Mouse (Mus musculus): ENCODE data around the gene Prrg4. TPM values are rescaled to one million over a fixed set of nuclear protein-coding genes. Genes with fewer than 3 reads are reported as not detected.
A peak's percentile ranks its signal among the peaks of the same experiment; 100 is the strongest.

The Prrg4 gene
- polyA plus RNA-seq, 1 experiment from 2014 or later, result 0.33 TPM

- no peak overlapping the region for H3K9ac ChIP-seq (ENCODE audit: low read depth, low read length)
- no peaks in the 10 kb centered on the region for H3K4me1 ChIP-seq (replicated peaks; ENCODE audit: control insufficient read depth, insufficient read depth, low read length)
- DNase-seq (ENCODE audit: low spot score) (no peak), ATAC-seq (replicated peaks; ENCODE audit: low FRiP score) (no peak)
- peak overlapping the region; percentile 95 for H3K4me2 ChIP-seq
- H3K36me3 ChIP-seq (ENCODE audit: control insufficient read depth, insufficient read depth, low read length), result no peaks in the 10 kb centered on the region
- WGBS, result 19% methylated on average over 16 of the region's 16 CpGs
- no peak overlapping the region for H3K27ac ChIP-seq (ENCODE audit: low read depth, low read length)
- peaks cover 7% of the 10 kb centered on the region for H3K27me3 ChIP-seq (replicated peaks; ENCODE audit: control insufficient read depth, insufficient read depth, low read length)
- H3K4me3 ChIP-seq (ENCODE audit: low read depth, low read length), result peak overlapping the region; percentile 59
- no peaks in the 10 kb centered on the region for H3K9me3 ChIP-seq (ENCODE audit: control insufficient read depth, low read length)
Measured at GRCm38 (mm10) chr2:104848235-104849161, 1.2 kb downstream of the Prrg4 start.

GRCm38 (mm10) chr2:104847645-104848044 is 2.0 kb downstream of the Prrg4 start:
- no peaks in the 10 kb centered on the region for H3K36me3 ChIP-seq (ENCODE audit: control insufficient read depth, insufficient read depth, low read length)
- peaks cover 7% of the 10 kb centered on the region for H3K27me3 ChIP-seq (replicated peaks; ENCODE audit: control insufficient read depth, insufficient read depth, low read length)
- ATAC-seq (replicated peaks; ENCODE audit: low FRiP score) (no peak), DNase-seq (ENCODE audit: low spot score) (no peak)
- H3K4me2 ChIP-seq, result no peak overlapping the region
- no peaks in the 10 kb centered on the region for H3K4me1 ChIP-seq (replicated peaks; ENCODE audit: control insufficient read depth, insufficient read depth, low read length)
- H3K27ac ChIP-seq (ENCODE audit: low read depth, low read length), result no peak overlapping the region
- H3K9me3 ChIP-seq (ENCODE audit: control insufficient read depth, low read length), result no peaks in the 10 kb centered on the region
- WGBS, result 52% methylated on average over 2 of the region's 2 CpGs
- H3K9ac ChIP-seq (ENCODE audit: low read depth, low read length), result no peak overlapping the region
- H3K4me3 ChIP-seq (ENCODE audit: low read depth, low read length), result no peak overlapping the region

- Histone ChIP-seq H3K9ac (ENCODE audit: low read depth, low read length) (no peak overlapping the region), H3K4me3 (ENCODE audit: low read depth, low read length) (no peak overlapping the region)
Measured at GRCm38 (mm10) chr2:104846638-104847414, 2.9 kb downstream of the Prrg4 start.

GRCm38 (mm10) chr2:104842559-104842958 is 7.1 kb downstream of the Prrg4 start:
- Histone ChIP-seq H3K9me3 (ENCODE audit: control insufficient read depth, low read length) (no peaks in the 10 kb centered on the region), H3K27ac (ENCODE audit: low read depth, low read length) (no peak overlapping the region), H3K9ac (ENCODE audit: low read depth, low read length) (no peak overlapping the region), H3K4me3 (ENCODE audit: low read depth, low read length) (no peak overlapping the region), H3K27me3 (replicated peaks; ENCODE audit: control insufficient read depth, insufficient read depth, low read length) (no peaks in the 10 kb centered on the region), H3K4me1 (replicated peaks; ENCODE audit: control insufficient read depth, insufficient read depth, low read length) (no peaks in the 10 kb centered on the region), H3K36me3 (ENCODE audit: control insufficient read depth, insufficient read depth, low read length) (no peaks in the 10 kb centered on the region), H3K4me2 (no peak overlapping the region)
- DNase-seq (ENCODE audit: low spot score) (no peak), ATAC-seq (replicated peaks; ENCODE audit: low FRiP score) (no peak)

More at GRCm38 (mm10) chr2:104846638-104847414, 2.9 kb downstream of the Prrg4 start:
- no peak for ATAC-seq (replicated peaks; ENCODE audit: low FRiP score)
- no peaks in the 10 kb centered on the region for H3K4me1 ChIP-seq (replicated peaks; ENCODE audit: control insufficient read depth, insufficient read depth, low read length)
- no peak for DNase-seq (ENCODE audit: low spot score)
- peaks cover 7% of the 10 kb centered on the region for H3K27me3 ChIP-seq (replicated peaks; ENCODE audit: control insufficient read depth, insufficient read depth, low read length)
- H3K9me3 ChIP-seq (ENCODE audit: control insufficient read depth, low read length), result no peaks in the 10 kb centered on the region
- no peak overlapping the region for H3K27ac ChIP-seq (ENCODE audit: low read depth, low read length)
- H3K36me3 ChIP-seq (ENCODE audit: control insufficient read depth, insufficient read depth, low read length), result no peaks in the 10 kb centered on the region
- 30% methylated on average over 4 of the region's 4 CpGs for WGBS
- no peak overlapping the region for H3K4me2 ChIP-seq

GRCm38 (mm10) chr2:104841736-104842135 is 7.9 kb downstream of the Prrg4 start:
- H3K9me3 ChIP-seq (ENCODE audit: control insufficient read depth, low read length), result no peaks in the 10 kb centered on the region
- H3K36me3 ChIP-seq (ENCODE audit: control insufficient read depth, insufficient read depth, low read length), result no peaks in the 10 kb centered on the region
- ATAC-seq (replicated peaks; ENCODE audit: low FRiP score), result no peak
- H3K4me1 ChIP-seq (replicated peaks; ENCODE audit: control insufficient read depth, insufficient read depth, low read length), result no peaks in the 10 kb centered on the region
- H3K4me3 ChIP-seq (ENCODE audit: low read depth, low read length), result no peak overlapping the region
- WGBS, result 76% methylated on average over 7 of the region's 7 CpGs
- H3K27me3 ChIP-seq (replicated peaks; ENCODE audit: control insufficient read depth, insufficient read depth, low read length), result no peaks in the 10 kb centered on the region
- no peak overlapping the region for H3K9ac ChIP-seq (ENCODE audit: low read depth, low read length)
- H3K4me2 ChIP-seq, result no peak overlapping the region
- H3K27ac ChIP-seq (ENCODE audit: low read depth, low read length), result no peak overlapping the region
- DNase-seq (ENCODE audit: low spot score), result no peak

GRCm38 (mm10) chr2:104840974-104841373 is 8.7 kb downstream of the Prrg4 start:
- no peaks in the 10 kb centered on the region for H3K4me1 ChIP-seq (replicated peaks; ENCODE audit: control insufficient read depth, insufficient read depth, low read length)
- no peaks in the 10 kb centered on the region for H3K9me3 ChIP-seq (ENCODE audit: control insufficient read depth, low read length)
- no peak overlapping the region for H3K9ac ChIP-seq (ENCODE audit: low read depth, low read length)
- H3K27me3 ChIP-seq (replicated peaks; ENCODE audit: control insufficient read depth, insufficient read depth, low read length), result no peaks in the 10 kb centered on the region
- no peaks in the 10 kb centered on the region for H3K36me3 ChIP-seq (ENCODE audit: control insufficient read depth, insufficient read depth, low read length)
- no peak overlapping the region for H3K4me3 ChIP-seq (ENCODE audit: low read depth, low read length)
- DNase-seq (ENCODE audit: low spot score), result no peak
- no peak overlapping the region for H3K4me2 ChIP-seq
- ATAC-seq (replicated peaks; ENCODE audit: low FRiP score), result no peak
- no peak overlapping the region for H3K27ac ChIP-seq (ENCODE audit: low read depth, low read length)

GRCm38 (mm10) chr2:104832486-104832885 is 17.2 kb downstream of the Prrg4 start:
- H3K9ac ChIP-seq (ENCODE audit: low read depth, low read length), result no peak overlapping the region
- no peak for ATAC-seq (replicated peaks; ENCODE audit: low FRiP score)
- 78% methylated on average over 2 of the region's 2 CpGs for WGBS
- H3K27ac ChIP-seq (ENCODE audit: low read depth, low read length), result no peak overlapping the region
- no peak overlapping the region for H3K4me3 ChIP-seq (ENCODE audit: low read depth, low read length)
- no peaks in the 10 kb centered on the region for H3K36me3 ChIP-seq (ENCODE audit: control insufficient read depth, insufficient read depth, low read length)
- H3K4me1 ChIP-seq (replicated peaks; ENCODE audit: control insufficient read depth, insufficient read depth, low read length), result no peaks in the 10 kb centered on the region
- DNase-seq (ENCODE audit: low spot score), result no peak
- no peaks in the 10 kb centered on the region for H3K9me3 ChIP-seq (ENCODE audit: control insufficient read depth, low read length)
- H3K27me3 ChIP-seq (replicated peaks; ENCODE audit: control insufficient read depth, insufficient read depth, low read length), result no peaks in the 10 kb centered on the region
- H3K4me2 ChIP-seq, result no peak overlapping the region

GRCm38 (mm10) chr2:104826191-104826590 is 23.5 kb downstream of the Prrg4 start:
- H3K4me2 ChIP-seq, result no peak overlapping the region
- ATAC-seq (replicated peaks; ENCODE audit: low FRiP score) (no peak), DNase-seq (ENCODE audit: low spot score) (no peak)
- no peak overlapping the region for H3K4me3 ChIP-seq (ENCODE audit: low read depth, low read length)
- H3K4me1 ChIP-seq (replicated peaks; ENCODE audit: control insufficient read depth, insufficient read depth, low read length), result no peaks in the 10 kb centered on the region
- WGBS, result 86% methylated on average over 4 of the region's 4 CpGs
- no peaks in the 10 kb centered on the region for H3K9me3 ChIP-seq (ENCODE audit: control insufficient read depth, low read length)
- H3K9ac ChIP-seq (ENCODE audit: low read depth, low read length), result no peak overlapping the region
- H3K36me3 ChIP-seq (ENCODE audit: control insufficient read depth, insufficient read depth, low read length), result no peaks in the 10 kb centered on the region
- no peaks in the 10 kb centered on the region for H3K27me3 ChIP-seq (replicated peaks; ENCODE audit: control insufficient read depth, insufficient read depth, low read length)
- H3K27ac ChIP-seq (ENCODE audit: low read depth, low read length), result no peak overlapping the region

All from liver, embryonic 11.5 days (tissue).